Mouse (Mus musculus) stomach, postnatal 0 days (tissue): ENCODE data around the gene Stk19.

Experiments used
- CTCF ChIP-seq: IDR thresholded peaks from 2 replicates; pipeline ENCODE4 v1.5.1; 2016; ENCODE audit warnings: antibody characterized with exemption, low read depth, mild to moderate bottlenecking, moderate library complexity
- EP300 ChIP-seq: optimal IDR thresholded peaks from 2 replicates; pipeline ENCODE3; 2016; ENCODE audit warnings: antibody characterized with exemption

GRCm38 (mm10) chr17:34838785-34839184, 2.0 kb upstream of the Stk19 start:
- TF ChIP-seq CTCF = no peak
- no peak for TF ChIP-seq EP300
